Mouse (Mus musculus) small intestine, adult 2 months (tissue): ENCODE measurements around the gene Aph1a.

Source experiments
- CTCF ChIP-seq: fragments of 200-500 bp; IDR thresholded peaks from 2 replicates; pipeline ENCODE4 v1.5.1; 2012; ENCODE audit warnings: low read depth, mild to moderate bottlenecking, control low read depth, inconsistent platforms, low read length, moderate library complexity, mixed read lengths; ENCODE audit not compliant: insufficient replicate concordance, insufficient read length; ENCODE audit errors: extremely low read depth
- POLR2A ChIP-seq: fragments of 200-500 bp; IDR thresholded peaks from 2 replicates; pipeline ENCODE4 v1.6.1; 2012; ENCODE audit warnings: low read depth, mild to moderate bottlenecking, control low read depth, inconsistent platforms, low read length, moderate library complexity

GRCm38 (mm10) chr3:95914706-95915105 lies 20.9 kb downstream of the Aph1a start:
- TF ChIP-seq POLR2A (no peak), CTCF (no peak)
